Mouse (Mus musculus): ENCODE results near the gene Exoc3l.
"Not testable (repeated sequence)": the region's sequence is repeated elsewhere in the genome, so short reads cannot be mapped to it uniquely, and the experiment has no call there.

Exoc3l gene

DNA sequence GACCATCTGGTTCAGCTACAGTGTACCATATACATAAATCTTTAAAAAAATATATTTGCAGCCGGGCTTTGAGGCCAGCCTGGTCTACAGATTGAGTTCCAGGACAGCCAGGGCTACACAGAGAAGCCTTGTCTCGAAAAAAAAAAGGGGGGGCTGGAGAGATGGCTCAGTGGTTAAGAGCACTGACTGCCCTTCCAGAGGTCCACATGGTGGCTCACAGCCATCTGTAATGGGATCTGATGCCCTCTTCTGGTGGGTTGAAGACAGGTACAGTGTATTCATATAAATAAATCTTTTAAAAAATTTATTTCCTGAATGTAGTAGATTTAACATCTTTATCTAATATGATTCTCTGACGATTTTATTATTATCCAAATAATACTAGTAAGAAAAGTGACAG, 4.1 kb downstream of the Exoc3l start:
- DNase-seq (ENCODE audit: low spot score): not testable (repeated sequence)

DNA sequence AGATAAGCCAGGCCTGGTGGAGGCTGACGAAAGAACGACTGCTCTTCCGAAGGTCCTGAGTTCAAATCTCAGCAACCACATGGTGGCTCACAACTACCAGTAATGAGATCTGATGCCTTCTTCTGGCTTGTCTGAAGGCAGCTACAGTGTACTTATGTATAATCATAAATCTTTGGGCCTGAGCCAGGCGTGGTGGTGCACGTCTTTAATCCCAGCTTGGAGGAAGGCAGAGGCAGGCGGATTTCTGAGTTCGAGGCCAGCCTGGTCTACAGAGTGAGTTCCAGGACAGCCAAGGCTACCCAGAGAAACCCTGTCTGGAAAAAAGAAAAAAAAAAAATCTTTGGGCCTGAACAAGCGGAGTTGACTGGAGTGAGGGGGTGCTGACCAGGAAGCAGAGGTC, 4.5 kb downstream of the Exoc3l start:
- peak; percentile 39 for DNase-seq (ENCODE audit: low spot score)

DNA sequence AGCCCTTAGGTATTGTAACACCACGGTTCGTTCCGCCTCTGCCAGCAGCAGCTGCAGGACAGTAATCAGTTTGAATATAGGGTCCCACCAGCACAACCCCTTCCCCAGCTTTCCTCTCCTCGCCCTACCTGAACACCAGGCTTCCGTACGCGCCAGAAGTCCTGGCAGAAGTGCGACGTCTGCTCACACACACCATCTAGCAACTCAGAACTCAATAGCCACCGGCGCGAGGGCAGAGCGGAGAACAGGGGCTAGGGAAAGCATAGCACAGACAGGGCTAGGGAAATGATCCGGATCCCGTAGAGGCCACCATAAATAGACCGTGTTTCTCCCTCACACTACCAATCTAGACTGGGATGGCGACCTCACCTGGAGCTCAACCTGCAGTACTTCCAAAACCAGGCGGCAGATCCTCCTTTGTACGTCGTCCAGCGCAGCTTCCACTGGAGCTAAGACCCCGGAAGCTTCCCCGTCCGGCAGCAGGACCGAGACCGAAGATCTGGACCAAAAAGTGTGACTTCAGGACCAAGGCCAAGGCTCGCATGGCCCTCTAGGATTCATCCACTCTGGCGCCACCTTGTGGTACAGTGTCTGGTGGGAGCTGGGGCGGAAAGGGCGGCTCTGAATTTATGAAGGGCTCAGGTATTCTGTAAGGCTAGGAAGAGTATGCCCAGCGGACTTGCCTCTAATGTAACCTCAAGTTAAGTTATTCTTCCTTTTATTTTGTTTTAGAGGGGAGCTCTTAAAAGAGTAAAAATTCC, 5.2 kb downstream of the Exoc3l start:
- DNase-seq (ENCODE audit: low spot score): peak; percentile 99

DNA sequence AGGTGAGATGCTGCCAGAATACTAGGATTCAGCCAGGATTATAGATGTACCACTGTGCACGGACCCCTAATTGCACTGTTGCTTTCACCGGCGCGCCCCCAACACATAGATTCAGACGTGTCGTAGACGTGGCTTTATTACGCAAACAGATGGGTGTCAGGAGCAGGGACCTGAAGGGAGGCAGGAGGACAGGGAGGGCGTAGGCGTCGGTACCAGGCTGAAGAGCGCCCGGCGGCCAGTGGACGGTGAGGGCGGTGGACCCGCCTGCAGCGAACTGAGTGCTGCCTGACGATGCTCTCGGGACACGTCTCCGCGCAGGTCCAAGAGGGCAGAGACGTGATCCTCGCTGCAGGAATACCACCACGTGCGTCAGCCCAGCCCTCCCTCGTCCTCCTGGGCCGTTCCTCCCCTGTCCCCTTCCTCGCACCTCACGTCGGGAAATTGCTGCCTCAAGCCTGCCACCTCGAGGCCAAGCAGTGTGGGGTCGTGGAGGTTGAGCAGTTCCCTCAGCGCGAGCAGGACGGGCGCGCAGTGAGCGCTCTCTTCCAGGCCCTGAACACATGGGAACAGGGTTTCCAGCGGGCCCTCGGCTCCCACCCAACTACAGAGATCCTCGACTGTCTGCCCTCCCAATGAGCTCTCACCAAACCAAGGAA, 6.0 kb downstream of the Exoc3l start, which contains the start of gene 4931428F04Rik:
Gene 4931428F04Rik (minus strand): TSS at position 60 of the 656 bp plus-strand sequence.
- DNase-seq (ENCODE audit: low spot score): peak; percentile 75

DNA sequence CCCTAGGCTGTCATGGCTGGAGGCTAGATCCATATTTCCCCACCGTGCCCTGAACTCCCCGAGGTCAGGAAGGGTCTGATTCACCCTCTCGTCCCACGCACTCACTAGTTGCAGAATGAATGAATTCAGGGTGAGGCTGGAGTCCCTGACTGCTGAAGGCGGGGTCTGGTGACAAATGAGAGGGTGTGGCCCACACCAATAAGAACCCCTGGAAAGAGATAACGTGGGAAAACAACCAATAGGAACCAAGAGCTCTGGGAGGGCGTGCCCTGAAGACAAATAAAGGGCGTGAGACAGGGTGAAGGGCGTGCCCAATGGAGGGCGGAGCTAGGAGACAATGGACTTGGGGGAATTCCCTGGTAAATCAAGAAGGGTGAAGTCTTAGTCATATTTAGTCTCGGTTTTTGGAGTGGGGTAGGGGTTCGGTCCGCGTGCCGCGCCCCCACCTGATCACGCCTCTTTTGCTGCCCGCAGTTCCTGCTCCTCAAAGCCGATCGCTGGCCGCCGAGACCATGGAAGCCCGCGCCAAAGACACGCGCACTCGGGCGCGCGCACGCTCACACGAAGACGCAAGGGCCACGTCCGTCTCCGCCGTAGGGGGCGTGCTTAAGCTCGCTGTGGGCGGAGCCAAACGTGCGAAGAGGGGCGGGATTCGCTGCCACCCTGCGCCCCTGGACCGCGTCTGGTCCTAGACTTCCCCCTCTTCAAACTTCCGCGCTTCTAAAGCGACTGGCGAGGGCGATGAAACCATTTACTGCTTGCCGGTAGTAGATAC, 6.8 kb downstream of the Exoc3l start:
- DNase-seq (ENCODE audit: low spot score): peak; percentile 98

DNA sequence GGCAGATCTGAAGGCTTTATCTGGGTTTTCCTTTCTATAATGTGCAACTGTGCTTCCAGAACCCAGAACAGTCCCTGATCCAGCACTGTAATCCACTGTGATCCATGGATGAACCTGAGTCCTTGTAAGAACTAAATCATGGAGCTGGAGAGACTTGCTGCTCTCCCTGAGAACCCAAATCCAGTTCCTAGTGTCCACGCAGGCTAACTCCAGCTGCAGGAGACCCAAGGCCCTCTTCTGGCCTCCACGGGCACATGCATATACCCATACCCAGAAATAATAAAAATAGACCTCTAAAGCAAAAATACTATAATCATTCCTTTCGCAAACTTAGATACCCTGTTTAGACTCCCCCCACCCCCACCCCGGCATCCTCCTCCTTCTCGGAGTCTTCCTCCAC, 7.7 kb downstream of the Exoc3l start:
- no peak for DNase-seq (ENCODE audit: low spot score)

DNA sequence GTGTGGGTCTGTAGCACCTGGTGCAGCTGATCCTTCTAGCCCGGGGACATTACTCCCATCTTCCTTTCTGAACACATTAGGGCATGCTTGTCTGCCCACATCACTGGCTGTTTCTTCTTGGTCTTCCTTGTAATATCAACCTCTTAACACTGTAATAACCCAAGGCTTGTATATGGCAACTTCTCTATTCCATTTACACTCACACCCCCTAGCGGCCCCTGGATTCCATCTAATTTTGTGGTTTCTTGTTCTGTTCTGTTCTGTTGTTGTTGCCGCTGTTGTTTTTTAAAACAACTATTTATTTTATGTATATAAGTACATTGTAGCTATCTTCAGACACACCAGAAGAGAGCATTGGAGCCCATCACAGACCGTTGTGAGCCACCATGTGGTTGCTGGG, 9.0 kb downstream of the Exoc3l start:
- DNase-seq (ENCODE audit: low spot score): no peak

DNA sequence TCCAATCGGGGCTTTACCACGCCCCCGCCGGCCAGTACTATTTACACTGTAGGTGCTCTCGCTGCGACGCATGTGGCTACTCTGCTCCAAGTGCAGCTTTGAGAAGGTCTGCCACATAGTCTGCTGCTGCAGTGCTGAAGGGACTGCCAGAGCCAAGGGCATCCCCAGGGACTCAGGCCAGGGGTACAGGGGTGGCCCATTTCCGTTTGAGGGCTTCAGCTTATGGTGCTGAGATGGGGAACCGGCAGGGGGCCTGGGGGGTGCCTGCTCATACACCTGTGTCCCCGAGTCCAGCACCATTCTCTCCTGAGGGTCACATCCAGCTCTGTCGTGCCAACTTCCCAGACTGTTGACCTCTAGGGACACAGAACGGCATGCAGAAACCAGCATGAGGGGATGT, 10.4 kb downstream of the Exoc3l start:
- no peak for DNase-seq (ENCODE audit: low spot score)

DNA sequence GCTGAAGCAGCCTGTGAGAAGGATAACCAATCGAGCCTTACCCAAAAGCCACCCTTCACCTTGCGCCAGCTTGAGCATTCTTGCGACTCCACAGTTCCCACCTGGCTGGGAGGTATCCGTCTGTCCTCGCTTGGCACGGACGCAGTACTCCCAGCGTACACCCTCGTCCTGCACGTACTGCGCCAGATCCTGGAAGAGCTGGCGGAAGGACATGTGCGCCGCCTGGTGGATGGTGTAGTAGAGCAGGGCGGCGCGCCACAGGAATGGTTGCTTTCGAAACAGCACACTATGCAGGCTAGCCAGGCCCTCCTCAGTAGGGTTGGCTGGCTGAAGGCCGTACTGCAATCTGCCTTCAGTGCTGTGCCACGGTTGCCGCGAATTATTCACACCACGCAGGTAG, 12.8 kb downstream of the Exoc3l start:
- DNase-seq (ENCODE audit: low spot score): peak; percentile 74

DNA sequence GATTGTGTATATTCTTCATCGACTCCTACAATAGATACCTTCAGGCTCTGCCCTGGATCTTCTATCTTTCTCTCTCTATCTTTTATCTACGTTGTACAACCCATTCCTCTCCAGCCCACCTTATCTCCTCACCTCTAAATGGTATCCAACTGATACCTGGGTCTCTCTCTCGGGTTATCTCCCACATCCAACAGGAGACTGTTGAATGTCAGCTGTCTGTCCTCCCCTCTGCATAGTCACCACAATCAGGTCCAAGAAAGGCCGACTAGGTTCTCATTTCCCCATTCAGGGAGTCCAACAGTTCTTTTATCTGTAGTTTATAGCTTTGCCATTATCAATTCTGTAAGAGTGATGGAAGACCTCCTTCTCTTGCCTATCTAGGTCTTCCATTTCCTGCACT, 13.7 kb downstream of the Exoc3l start:
- no peak for DNase-seq (ENCODE audit: low spot score)

DNA sequence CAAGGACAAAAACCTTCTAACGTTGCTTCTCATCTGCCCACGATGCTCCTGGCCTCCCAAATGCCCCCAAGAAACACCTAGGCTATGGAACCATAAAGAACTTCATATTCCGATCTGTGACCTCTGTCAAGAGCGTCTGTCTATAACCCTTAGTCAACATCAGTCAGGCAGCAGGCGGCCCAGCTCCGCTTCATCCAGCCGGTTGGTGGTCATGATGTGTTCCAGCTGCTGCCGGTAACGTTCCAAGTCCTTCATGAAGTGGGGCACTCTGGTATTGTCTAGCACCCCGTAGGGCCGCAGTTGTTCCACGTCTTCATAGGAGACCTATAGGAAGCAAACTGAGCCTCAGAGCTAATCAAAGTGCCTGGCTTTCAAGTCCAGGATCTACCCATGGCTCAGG, 14.1 kb downstream of the Exoc3l start:
- no peak for DNase-seq (ENCODE audit: low spot score)

DNA sequence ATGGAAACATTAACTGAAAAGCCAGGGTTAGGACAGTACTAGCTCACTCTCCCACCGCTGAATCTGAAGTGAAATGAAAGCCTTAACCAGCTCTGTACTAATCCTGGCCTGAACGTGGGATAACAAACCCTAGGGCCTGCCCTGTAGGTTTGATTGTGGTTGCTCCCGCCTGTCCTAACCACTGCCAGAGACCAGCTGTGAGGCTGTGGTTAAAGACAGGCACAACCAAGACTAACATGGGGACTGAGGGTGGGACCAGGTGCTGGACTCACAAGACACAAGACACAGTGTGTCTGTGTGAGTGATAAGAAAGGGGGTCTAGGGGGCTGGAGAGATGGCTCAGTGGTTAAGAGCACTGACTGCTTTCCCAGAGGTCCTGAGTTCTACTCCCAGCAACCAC, 15.3 kb downstream of the Exoc3l start:
- no peak for DNase-seq (ENCODE audit: low spot score)

DNA sequence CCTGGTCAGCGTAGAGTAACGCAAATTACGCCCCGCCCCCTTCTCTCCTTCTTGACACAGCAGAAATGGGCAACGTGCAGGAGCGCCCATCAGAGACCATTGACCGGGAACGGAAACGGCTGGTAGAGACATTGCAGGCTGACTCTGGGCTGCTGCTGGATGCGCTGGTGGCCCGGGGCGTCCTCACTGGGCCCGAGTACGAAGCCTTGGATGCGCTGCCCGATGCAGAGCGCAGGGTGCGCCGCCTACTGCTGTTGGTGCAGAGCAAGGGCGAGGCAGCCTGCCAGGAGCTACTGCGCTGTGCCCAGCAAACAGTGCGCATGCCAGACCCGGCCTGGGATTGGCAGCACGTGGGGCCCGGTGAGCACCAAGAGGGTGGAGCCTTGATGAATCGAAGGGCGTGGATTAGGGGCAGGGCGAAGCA, 17.0 kb downstream of the Exoc3l start:
- peak; percentile 80 for DNase-seq (ENCODE audit: low spot score)

DNA sequence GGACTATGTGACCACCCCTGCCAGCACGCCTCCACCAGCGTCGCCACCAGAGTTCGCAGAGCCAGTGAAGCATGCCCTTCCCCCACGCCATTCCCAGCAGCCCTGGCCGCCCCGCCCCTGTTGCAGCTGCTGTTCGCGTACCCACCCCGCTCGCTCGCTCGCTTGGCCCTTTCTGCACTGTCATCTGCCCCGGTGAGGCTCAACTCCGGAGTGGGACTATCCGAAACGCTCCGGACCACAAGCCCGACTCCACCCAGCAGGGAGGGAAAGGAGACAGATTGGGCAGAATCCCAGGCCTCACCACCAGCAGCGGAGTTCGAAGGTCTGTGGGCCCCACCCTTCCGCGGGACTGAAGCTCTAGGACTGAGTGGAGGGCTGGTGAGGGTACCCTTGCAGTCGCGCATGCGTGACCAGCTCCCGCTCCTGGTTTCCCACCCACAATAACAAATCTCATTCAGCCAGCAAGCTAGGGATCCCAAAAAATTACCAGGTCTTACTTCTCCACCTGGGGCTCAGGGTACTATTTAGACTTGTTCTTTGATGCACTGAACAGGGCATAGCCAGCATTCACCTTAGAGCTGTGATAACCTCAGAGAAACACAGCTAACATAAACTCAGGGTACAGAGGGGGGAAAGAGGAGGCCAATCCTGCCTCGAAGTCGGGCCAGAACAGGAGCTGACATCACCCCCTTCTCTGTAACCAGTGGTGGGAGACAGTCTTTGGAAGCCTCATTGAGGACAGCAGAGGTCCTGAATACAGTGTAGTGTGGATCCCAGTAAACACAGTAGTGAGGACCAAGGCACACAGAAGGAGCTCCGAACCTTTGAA, 19.4 kb downstream of the Exoc3l start:
- DNase-seq (ENCODE audit: low spot score): peak; percentile 72

DNA sequence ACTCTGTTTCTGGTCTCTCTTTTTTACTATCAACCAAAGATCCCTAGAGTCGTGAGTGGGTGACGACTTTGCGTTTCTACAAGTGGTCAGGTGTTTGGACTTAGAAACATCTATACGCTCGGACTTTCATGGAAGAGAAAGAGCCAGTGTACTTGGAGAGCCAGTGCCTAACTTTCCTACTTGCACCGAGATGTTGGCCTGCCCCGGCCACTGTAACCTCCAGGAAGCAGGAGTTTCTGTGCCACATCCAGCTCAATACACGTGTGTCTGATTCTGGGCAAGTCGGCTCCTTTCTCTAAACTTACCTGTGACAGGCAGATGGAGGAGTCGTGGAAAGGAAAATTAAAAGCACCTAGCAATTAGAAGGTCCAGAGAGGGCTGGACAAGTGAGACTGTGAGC, 20.1 kb downstream of the Exoc3l start, which contains the start of gene Nol3:
Gene Nol3 (plus strand): TSS at position 301 of the 400 bp plus-strand sequence.
- DNase-seq (ENCODE audit: low spot score): no peak

DNA sequence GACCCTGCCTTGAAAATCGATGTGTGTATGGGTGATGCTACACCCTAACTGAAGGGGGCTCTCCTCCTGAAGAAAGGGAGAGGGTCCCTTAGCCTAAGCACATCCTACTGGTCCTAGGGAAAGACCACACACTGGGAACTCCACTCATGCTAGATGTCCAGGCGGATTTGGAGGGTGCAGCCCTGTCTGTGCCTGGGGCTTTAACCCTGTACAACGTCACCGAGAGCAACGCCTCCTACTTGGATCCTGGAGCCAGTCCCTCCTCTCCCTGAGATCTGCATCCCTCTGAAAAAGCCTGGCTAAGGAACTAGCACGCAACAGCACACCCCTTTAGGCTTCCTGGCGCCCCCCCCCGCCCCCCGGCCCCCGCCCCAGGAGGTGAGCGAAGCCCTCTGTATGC, 20.5 kb downstream of the Exoc3l start:
- no peak for DNase-seq (ENCODE audit: low spot score)

DNA sequence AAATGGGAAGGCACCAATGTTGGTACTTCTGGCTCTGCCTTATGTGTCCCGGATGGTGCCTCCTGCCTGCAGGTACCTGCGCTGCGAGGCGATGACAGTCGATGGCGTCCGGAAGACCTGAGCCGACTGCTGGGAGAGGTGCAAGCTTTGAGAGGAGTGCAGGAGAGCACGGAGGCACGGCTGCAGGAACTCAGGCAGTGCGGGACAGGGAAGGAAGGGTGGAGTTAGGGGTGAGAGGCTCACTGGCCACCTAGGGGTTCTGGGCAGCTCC, 25.1 kb downstream of the Exoc3l start:
- no peak for DNase-seq (ENCODE audit: low spot score)

DNA sequence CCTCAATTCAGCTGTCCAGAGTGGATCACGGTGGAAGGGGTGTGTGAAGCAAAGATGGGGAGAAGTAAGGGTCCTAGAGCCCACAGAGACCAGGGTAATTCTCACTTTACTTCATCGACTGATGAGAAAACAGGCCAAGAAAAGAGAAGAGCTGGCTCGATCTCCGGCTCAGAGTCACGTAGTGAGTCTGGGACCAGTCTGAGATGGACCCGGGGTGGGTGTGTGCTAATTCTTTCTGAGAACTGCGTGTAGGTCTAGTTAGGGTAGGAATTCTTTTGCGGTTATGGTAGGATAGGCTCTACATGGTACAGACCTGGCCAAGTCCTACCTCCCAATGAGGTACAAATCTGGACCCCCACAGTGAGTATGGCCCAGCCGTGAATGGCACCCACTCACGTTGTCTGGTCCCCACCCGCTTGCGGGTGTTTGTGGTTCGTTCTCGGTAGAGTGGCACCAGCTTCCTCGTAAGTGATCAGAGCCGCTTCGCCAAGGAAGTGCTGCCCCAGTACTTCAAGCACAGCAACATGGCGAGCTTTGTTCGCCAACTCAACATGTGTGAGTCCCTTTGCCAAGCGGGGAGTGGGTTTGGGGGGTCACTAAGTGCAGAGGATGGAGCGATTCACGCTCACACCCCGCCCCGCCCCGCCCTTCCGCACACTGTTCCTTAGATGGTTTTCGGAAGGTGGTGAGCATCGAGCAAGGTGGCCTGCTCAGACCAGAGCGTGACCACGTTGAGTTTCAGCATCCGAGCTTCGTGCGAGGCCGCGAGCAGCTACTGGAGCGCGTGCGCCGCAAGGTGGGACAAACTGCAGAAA, 25.6 kb downstream of the Exoc3l start:
- DNase-seq (ENCODE audit: low spot score): no peak

DNA sequence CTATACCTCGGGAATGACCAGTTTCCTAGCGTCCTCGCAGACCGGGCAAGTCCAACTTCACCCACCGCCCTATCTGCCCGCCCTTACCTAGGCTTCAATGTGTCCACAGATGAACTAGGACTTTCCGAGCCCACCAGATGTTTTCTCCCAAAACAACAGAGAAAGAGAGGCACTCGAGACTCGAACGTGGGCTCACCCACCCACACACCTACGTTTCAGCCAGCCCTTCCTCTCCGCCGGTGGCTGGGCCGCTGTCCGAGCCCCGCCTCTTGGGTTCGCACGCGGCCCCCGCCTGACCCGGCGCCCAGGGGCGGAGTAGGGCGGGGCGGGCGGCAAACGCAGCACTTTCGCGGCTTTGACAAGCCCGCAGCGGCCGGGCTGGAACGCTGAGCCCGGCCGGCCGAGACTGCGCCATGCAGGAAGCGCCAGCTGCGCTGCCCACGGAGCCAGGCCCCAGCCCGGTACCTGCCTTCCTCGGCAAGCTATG, 26.4 kb downstream of the Exoc3l start, which contains the start of gene Hsf4:
Gene Hsf4 (plus strand): TSS at position 341 of the 487 bp plus-strand sequence.
- DNase-seq (ENCODE audit: low spot score): no peak

DNA sequence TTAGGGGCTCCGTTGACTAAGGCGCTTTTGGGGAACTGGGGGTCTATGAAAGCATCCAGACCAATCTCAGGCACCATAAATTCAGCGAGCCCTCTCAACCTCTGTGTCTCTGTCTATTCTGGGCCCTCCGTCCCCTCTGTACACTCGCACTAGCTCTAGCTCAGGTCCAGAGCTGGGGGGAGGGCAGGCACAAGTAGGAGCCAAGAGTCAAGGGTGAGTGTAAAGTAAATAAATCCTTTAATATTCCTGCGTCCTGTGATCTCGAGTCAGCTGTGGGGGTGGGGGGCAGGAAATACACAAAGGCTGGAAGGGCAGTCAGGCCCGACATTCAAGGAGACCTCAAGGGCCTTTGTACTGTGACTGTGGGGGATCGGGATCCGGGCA, 26.8 kb downstream of the Exoc3l start:
- no peak for DNase-seq (ENCODE audit: low spot score)
